Mouse (Mus musculus): ENCODE measurements around the gene Prr5. TPM values are rescaled to one million over a fixed set of nuclear protein-coding genes. Genes with fewer than 3 reads are reported as not detected.

The Prr5 gene
- total RNA-seq, 2 experiments from 2014 or later: 3.4 to 3.5 TPM

DNA sequence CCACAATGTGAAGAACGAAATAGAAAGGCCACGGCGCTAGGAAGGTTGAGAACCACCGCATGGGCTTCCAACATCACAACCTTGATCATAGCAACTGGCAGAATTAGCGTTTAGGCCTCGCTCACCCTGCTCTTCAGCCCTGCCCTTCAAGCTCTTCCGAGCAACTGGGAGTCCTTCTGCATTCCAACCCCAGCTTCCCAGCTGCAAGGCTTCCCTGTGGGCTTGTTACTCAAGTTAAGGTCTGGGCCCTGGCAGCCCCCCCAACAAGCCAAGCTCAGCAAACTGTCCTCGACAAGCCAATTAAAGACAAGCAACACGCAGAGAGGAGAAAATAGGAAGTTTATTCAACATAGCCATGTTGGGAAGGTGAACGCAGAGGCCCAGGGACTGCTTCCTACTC lies 14.4 kb upstream of the Prr5 start:
- DNase-seq: no peak
- intact Hi-C loops (cut with DNase I): no loop called here

GRCm38 (mm10) chr15:84656689-84657088 lies 12.7 kb upstream of the Prr5 start:
- no peak for DNase-seq
- intact Hi-C loops (cut with DNase I): no loop called here

DNA sequence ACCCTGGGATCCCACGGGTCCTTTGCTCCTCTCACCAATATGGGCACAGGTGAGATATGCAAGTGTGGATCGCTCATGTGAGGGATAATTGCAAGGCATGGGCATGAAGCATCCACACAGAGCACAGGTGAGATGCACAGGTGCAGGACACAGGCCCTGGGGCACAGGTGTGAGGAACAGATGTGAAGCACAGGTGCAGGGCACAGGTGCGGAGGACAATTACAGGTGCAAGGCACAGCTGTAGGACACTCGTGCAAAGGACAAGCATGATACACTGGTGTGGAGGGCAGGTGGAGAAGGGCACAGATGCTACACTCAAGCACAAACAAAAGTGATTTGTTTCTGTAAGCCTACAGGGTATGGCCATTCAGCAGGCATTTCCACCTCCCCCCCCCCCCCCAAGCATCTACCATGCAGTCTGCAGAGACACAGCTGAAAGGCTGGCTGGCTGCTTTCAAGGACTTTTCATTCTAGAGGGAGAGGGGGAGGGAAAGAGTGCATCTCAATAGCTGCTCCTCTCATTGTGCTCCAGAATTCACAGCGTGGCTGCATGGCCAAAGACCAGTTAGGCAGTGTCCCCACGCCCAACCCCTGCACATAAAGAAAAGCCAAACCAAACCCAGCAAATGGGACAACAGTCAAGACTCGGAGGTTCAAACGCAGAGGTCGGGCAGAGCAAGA lies 11.9 kb upstream of the Prr5 start:
- DNase-seq: no peak
- intact Hi-C loops (cut with DNase I): no loop called here

- intact Hi-C loops (cut with DNase I): no loop called here
- peak in 1 of 2 experiments; percentile 51 for DNase-seq
Measured at GRCm38 (mm10) chr15:84658655-84659054, 10.8 kb upstream of the Prr5 start.

DNA sequence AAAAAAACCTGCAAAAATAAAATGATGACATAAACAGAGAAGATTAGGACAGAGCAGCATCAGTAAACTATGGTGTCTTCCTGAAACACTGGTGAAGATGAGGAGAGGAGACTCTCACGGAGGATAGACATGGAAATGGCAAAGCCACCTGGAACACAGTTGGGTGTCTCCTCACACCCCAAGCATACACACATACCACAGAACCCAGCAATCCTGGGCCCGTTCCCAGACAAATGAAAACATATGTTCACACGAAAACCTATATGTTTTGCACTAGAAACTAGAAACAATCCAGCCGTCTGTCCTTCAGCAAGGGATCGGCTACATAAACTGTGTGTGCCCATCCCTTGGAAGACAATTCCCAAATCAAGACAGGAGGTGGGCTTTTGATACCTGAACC lies 9.6 kb upstream of the Prr5 start:
- no peak for DNase-seq

DNA sequence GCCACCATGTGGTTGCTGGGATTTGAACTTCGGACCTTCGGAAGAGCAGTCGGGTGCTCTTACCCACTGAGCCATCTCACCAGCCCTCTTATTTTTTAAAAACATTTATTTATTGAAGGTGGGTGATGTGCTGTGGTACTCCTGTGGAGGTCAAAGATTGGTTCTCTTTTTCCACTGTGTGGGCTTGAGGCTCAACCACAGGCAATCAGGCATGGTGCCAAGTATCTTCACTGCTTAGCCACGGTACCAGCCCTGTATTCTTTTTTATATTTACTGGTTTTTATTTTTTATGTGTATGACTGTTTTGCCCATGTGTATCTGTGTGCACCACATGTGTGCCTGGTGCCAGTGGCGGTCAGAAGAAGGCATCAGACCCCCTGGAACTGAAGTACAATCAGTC lies 8.1 kb upstream of the Prr5 start:
- no peak for DNase-seq
- intact Hi-C loops (cut with DNase I): no loop called here

More for the DNA sequence above, 9.6 kb upstream of the Prr5 start:
- intact Hi-C loops (cut with DNase I): no loop called here

DNA sequence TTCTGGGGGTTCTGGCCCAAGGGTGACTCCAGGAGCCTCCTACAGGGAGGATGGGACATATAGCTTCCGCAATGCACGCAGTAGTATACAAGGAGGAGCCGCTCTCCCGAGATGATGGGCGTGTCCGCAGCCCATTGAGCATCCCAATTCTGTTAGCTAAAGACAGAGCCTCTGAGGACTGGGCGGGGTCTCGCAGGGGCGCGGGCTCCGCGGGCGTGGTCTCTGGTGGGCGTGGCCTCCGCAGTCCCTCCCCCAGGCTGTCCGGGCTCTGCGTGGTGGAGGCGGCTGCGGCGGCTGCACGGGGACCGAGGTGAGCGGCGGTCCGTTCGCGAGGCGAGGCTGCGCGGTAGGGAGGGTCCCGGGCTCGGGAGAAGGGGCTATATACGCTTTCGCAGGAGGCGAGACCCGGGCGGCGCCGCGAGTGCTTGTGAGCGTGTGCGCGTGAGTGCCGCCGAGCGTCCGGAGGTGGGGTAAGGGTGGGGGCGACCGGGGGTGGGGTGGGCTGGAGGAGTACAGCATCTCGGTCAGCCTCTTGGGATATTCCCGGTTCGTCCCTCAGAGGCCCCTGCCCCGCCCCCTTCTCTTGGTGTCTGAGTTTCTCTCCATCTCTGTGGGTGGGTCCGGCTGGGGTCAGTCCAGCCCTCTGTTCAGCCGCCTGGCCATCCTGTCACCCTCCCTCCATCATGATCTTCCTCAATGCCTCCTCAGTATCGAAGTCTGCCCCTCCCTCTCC lies 6.3 kb upstream of the Prr5 start:
- intact Hi-C loops (cut with DNase I): no loop called here

GRCm38 (mm10) chr15:84663685-84664060 lies 5.7 kb upstream of the Prr5 start:
- no peak for DNase-seq
- intact Hi-C loops (cut with DNase I): no loop called here

More for the DNA sequence above, 6.3 kb upstream of the Prr5 start:
- DNase-seq: peak; percentile 56 to 68

DNA sequence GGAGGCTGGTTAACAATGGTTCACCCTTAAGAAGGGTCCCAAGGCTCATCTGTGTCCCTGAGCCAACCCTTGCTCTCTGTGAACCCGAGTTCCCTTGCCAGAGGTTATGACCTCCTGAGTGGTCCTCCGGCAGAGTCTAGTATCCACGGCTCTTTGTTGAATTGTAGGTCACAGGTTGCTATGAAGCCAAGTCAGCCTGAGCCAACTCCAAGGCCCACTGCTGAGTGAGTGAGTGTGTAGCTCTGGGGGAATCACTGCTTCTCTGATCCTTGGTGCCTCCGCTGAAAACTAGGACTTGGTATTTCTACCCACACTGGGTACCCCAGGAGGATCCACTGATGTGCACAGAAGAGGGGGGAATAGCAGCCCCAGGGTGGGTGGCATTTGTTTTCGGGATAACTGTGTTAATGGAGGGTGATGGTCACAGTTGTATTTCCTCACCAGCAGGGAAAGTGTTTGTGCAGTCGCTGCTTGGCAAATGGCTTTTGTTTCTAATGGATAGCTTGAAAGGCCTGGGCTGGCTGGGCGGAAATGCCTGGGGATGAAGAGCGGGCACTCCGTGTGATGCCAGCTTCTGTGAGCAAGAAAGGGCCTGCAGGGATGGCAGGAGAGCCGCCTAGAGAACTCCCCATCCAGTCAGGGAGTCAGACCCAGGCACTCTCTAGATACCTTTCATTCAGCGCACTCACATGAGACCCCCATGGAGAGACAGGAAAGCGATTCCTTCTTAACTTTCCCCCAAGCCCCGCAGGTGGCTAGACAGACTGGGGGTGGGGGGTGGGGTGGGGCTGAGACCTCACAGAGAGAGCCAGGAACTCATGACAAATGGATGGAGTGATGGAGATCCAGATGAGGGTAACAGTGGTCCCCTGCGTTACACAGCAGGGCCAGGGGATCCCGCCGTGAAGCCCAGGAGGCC lies 4.6 kb upstream of the Prr5 start:
- intact Hi-C loops (cut with DNase I): no loop called here

GRCm38 (mm10) chr15:84665662-84666061 lies 3.8 kb upstream of the Prr5 start:
- intact Hi-C loops (cut with DNase I): no loop called here
- DNase-seq: no peak

More for the DNA sequence above, 4.6 kb upstream of the Prr5 start:
- no peak for DNase-seq

- no peak for DNase-seq
- intact Hi-C loops (cut with DNase I): no loop called here
Measured at GRCm38 (mm10) chr15:84666065-84666464, 3.4 kb upstream of the Prr5 start.

- intact Hi-C loops (cut with DNase I): no loop called here
- no peak for DNase-seq
Measured at GRCm38 (mm10) chr15:84667601-84668000, 1.8 kb upstream of the Prr5 start.

DNA sequence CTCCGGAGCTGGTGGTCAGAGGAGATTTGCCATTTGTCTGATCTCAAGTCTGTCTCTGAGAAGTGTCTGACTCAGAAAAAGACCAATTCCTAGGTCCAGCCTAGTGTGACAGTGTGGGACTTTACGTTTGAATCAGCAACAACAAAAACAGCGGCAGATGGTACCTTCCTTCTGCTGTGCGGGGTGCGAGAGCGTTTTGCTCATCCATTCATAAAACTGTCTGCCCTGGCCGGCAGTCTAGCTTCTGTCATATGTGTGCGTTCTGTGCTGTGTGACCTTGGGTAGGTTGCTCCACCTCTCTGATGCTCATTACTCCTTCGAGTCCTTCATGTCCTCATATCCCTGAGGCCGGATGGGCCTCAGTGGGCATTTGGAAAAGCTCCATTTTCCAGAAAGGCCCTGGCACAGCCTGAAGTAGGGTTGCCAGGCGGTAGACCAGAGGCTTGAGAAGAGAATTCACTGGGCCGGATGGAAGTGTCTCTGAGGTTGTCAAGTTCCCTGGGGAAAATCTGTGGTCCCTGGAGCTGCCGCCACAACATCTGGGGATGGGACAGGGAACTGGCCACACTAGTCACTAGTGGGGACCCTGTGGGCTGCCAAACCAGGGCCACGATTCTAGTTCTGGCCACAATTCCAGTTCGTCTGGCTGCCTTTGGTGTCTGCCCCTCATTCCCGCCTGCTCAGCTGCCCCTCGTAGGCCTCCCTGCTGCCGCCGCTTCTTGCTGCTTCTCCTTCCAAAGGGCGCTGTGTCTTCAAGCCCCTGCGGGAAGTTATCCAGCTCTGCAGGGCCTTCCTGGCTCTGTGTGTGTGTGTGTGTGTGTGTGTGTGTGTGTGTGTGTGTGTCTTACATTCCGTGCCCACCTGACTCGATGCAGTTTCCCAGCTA lies 594 bp downstream of the Prr5 start:
- intact Hi-C loops (cut with DNase I): loop anchor here (5.0 kb wide), 1 partner anchor 87 kb away; no protein-coding TSS in a partner anchor
- DNase-seq: no peak

DNA sequence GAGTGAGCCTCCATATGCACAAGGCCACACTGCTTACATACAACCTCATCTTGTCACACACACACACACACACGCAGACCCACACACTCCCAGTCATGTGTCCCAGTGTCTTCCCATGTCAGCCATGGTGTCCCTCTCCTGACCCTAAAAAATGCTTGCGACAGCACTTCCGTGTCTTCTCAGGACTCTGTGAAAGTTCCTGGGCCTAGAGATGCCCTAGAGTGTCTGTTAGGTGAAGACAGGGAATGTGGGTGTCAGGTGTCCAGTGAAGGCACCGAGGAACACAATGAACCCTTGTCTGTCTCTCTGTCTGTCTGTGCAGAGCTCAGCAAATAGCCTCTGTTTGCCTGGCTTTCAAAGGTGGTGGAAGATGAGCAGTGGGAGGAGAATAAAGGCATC lies 1.2 kb downstream of the Prr5 start:
- intact Hi-C loops (cut with DNase I): loop anchor here (5.0 kb wide), 1 partner anchor 87 kb away; no protein-coding TSS in a partner anchor
- DNase-seq: no peak

DNA sequence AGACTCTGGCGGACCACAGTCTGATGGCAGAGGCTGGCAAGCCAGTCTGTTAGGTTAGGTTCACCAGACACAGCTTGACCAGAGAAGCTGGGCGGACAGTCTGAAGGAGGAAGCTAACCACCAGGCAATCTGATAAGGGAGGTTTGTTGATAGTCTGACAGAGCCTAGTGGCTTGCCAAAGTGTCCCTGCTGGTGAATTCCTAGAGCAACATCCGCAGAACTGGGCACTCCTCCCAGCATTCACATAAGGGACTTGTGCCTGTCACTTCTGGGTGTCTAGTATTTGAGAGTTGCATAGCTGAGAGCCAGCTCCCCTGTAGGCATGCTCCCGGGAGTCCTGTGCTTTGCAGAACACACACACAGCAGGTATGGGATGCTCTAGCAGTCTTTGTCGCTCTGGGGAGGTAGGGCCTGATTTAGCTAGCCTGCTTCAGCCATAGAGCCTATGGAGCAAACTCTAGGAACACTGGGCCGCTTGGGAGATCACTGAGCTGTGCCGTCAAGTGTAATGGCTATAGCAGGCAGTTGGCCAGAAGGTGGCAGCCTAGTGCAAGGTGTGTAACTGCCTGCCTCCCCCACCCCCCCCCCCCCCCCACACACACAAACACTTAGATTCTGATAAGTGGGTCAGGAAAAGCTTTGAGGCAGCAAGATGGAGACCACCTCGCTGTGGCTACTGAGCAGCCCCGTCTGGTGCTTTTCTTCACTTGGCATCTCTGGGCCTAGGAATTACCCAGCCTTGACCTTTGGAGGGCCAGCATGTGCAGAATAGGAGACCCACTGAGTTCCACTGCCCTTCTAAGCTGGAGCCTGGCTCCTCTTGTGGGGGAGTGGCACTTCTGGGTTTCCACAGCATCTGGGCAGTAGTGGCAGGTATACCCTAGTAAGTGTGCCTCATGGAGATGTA lies 2.2 kb downstream of the Prr5 start:
- DNase-seq: peak in 1 of 2 experiments; percentile 52
- intact Hi-C loops (cut with DNase I): loop anchor here (2.0 to 5.0 kb wide), 2 partner anchors 29 to 86 kb away; no protein-coding TSS in a partner anchor

- DNase-seq: no peak
- intact Hi-C loops (cut with DNase I): loop anchor here (2.0 to 5.0 kb wide), 2 partner anchors 29 to 85 kb away; no protein-coding TSS in a partner anchor
Measured at GRCm38 (mm10) chr15:84672308-84672615, 2.8 kb downstream of the Prr5 start.

DNA sequence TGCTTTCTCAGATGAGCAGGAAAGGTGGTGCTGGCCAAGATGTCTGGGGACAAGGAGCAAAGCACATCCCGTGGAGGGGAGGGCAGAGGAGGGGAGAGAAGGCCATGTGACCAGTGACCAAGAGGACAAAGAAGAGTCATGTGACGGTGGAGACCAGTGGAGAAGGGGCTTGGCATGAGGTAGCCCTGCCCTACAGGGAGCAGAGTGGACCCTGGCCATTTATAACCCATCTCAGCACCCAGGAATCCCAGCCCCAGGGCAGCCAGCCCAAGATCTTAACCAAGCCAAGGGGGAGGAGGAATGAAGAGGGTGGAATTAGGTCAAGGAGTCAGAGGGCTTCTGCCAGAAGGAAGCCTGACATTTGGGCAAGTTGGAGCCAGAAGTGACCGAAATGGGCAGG lies 3.2 kb downstream of the Prr5 start:
- intact Hi-C loops (cut with DNase I): loop anchor here (2.0 to 5.0 kb wide), 2 partner anchors 28 to 85 kb away; no protein-coding TSS in a partner anchor
- DNase-seq: no peak

- DNase-seq: no peak
- intact Hi-C loops (cut with DNase I): loop anchor here (5.0 kb wide), 1 partner anchor 83 kb away; no protein-coding TSS in a partner anchor
Measured at GRCm38 (mm10) chr15:84674329-84675067, 5.1 kb downstream of the Prr5 start.

Measured in gastrocnemius, postnatal 36 days (tissue).